Mouse (Mus musculus) liver (tissue): ENCODE results near the gene Rbm45.

Experiments used
- DNase-seq: peaks from one replicate; pipeline ENCODE4 v3.0.0-alpha.2; 2020; ENCODE audit warnings: mixed read lengths

The Rbm45 gene

DNA sequence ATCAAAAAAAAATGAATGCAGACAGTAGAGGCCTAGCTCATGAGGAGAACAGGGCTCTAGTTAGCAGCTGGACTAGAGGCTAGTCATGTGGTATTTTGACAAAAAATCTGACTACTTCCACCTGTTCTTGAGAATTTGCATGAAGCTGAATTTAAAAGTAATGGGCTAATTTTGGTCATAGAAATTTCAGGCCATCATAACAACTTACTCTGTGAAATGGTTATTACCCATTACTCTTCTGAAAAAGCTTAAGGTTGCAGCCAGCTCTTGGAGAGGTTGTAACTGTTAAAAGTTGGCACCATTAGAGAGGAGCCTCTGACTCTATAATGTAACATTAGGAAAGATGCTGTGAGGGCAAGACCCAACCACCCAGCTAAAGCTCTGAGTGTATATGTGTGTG is 16.7 kb downstream of the Rbm45 start:
- no peak for DNase-seq

DNA sequence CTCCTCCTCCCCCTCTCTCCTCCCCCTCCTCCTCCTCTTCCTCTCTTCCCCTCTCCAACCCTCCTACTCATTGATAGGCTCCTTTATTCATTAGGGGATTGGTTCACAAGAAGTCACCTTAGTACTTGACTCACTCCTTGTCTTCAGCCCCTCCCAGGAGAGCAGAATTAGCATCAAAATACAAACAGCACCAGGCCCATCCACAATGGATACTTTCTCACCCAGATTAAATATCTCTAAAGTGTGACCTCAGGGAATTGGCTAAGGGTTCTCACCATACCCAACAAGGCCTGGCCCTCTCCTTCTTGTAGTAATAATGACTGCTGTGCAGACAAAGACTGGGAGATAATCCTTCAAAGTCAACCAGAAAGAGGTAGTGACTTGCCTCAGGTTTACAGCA is 30.4 kb downstream of the Rbm45 start:
- DNase-seq = no peak

DNA sequence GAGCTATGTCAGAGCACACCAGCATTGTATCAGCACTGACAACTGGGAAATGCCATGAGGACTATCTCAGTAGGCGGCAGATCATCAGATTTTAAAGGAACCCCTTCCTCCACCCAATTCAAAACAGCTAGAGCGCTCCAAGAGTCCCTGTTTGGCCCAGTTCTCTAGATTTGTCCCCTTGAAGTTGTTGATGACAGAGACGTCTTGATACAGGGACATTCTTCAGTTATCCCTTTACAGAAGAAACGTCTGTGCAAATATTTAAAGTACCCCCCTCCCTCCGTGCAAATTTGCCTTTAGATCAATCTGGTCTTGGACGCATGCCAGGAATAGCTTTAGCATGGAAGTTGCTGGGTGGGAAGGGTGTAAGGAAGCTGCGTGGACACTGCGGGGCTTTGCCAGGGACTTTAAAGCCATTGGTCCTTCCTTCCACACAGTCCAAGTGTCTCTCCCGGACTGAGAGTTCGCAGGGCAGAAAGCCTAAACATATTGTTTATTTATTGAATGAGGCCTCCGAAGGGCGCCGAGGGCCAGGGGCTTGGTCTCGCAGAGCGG is 35.9 kb downstream of the Rbm45 start:
- DNase-seq = no peak

DNA sequence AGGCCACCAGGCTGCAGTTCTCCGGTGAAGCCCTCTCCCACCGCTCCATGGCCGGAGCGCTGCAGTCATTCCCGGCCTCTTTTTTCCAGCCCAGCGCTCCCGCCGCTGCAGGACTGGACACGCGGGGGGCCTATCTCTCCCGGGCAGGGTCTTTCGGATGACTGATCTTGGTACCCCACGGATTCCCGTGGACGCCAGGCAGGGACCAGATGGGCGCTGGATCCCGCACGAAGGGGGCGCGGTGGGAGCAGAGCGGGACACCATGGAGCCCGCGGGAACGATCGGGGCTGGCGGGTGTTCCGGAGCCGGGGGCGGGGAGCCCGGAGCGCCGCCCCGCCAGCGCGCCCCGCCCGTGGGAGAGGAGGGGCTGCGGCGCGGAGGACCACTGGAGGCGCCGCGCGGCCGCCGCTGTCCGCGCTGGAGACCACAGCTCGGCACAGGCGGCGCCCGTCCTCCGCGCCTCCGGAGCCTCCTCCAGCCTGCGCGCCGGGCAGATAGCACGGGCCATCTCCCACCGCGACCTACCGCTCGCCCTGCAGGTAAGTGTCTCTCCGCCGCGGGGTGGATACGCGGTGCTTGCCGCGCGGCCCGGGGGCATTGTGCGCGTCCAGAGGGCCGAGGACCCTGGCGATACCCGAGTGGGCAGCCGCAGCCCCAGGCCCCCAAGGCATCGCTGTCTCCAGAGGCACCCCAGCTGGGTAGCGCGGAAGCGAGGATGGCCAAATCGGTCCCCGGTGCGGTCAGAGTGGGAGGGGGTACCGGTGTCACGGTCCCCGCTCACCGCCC is 36.6 kb downstream of the Rbm45 start, which contains the start of gene Osbpl6:
Osbpl6 (plus strand) TSS at position 358 of the 786 bp plus-strand sequence.
- peak; percentile 60 for DNase-seq

DNA sequence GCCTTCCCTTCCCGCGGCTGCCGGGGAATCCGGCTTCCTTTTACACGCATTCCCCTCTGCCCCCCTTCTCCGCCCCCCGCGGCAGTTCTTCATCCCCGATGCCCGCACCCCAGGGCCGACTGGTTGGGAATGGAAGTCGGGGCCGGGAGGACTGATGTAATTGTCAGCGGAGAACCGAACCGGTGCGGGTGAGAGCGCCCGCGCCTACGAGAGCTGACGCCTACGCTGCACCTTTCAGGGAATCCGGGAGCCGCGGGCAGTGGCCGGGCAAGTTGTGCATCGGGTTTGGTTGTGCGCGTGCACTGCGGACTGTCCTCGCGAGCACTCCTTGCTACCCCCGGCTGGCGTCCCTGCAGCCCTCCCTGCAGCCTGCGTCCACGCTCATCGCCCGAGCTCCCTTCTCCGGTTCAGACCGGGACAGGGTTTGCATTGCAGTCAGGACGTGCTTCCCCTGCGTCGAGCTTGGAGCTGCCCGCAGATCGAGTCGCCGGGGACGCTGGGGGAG is 37.2 kb downstream of the Rbm45 start:
- DNase-seq = peak; percentile 39

DNA sequence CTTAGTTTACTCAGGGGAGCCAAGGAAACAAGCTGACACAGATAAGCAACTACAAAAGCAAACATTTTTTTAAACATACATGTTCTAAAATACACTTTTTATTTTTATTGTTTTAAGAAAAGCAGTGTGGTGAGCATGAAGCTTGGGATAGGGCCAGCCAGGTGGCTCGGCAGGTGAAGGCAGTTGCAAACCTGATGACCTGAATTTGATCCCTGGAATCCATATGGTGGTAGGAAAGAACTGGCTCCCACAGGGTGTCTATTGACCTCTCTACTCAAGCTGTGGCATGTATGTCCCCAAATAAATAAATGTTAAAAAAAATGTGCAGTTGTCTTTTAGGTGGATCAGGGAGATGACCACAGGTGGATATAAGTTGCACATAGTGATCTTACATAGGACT is 39.7 kb downstream of the Rbm45 start:
- DNase-seq = no peak

DNA sequence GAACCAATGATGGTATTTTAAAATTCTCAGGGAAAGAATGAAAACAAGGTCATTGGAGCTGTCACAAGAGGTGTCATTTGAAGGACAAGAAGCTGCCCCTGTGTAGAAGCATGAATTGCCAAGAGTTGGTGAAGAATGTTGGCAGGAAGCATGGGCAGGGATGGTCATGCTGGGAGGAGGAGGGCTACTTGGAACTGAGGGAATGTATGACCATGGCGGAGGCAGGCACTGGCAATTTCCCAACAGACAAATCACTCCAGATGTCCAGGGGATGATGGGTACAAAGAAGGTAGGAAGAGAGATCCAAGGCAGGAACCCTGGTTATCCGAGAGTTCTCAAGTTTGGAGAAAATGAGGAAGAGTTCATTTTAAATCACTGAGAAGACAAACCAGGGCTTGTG is 40.2 kb downstream of the Rbm45 start:
- DNase-seq = no peak

DNA sequence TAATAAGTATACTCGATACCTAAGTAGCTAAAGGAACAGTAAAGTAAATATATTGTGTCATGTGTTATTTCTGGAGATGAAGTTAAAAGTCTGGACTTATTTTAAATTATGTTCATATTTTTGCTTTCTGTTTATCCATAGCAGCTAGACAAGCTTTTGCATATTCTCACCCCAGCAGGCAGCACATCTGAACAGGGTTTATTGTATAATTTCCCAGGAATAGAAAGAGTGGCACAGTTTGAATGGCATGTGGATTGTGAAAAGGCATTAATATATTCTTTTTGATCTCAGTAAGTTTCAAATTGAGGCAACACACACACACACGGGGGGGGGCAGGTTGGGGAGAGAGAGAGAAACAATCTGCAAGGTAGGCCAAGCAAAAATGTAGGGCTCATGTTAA is 43.1 kb downstream of the Rbm45 start:
- no peak for DNase-seq

DNA sequence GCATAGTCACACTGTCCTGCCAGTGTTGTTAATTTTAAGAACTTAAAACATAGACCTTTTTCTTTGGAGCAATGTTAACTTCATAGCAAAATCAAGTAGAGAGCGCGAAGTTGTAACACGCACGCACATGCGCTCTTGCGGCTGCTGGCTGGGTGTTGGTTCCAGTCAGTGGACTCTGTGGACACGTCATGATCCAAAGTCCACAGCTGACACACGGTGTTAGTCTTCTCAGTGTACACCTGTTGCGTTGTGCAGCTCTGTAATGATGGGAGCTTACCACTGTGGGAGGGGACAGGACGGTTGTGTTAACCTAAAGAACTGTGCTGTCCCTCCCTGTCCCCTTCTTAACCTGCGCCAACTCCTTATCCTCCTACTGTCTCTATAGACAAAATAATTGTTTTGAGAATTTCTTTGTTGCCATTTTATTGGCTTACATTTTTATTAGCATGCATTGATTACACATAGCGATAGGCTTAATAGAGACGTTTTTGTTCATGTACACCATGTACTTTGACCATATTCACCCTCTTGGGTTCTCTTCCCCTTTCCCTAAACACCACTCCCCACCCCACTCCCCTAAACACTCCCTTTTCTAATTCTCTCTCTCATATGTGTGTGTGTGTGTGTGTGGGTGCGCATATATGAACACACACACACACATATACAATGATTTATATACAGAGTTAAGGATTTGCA is 47.8 kb downstream of the Rbm45 start:
- no peak for DNase-seq

DNA sequence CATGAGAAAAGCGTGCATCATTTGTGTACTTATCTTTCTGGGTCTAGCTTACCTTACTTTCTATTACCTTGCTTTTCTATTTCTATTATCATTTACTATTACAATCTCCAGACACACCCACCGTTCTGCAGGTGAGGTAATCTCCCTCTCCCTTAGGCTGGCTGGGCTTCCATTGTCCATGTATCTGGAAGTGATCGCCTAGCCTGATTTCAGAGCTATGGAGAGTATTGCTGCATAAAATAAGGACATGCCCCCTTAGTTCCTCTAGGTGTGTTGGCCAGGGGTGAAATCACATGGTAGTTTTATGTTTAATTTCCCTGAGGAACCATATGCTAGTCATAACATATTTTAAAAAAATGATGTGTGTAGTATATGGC is 48.3 kb downstream of the Rbm45 start:
- DNase-seq = no peak

DNA sequence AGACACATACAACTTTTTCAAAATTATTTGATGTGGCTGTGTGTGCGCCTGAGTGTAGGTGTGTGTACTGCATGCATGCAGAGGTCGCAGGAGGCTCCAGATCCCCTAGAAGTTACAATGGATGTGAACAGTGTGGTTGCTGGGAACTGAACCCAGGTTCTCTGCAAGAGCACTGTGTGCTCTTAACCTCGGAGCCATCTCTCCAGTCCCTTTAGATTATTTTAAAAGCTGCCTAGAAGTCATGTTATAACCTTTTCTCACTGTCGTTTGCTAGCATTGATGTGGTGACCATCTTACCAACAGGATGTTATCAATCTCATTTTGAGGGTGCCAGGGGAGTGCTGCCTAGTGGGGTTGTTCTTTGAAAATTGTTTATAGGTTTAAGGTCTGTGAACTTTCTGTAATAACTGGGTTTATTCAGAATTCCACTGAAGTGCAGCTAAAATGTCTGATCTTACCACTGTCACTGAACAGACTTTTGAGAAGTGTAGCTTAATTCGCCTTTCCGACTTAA is 51.7 kb downstream of the Rbm45 start:
- DNase-seq = no peak

DNA sequence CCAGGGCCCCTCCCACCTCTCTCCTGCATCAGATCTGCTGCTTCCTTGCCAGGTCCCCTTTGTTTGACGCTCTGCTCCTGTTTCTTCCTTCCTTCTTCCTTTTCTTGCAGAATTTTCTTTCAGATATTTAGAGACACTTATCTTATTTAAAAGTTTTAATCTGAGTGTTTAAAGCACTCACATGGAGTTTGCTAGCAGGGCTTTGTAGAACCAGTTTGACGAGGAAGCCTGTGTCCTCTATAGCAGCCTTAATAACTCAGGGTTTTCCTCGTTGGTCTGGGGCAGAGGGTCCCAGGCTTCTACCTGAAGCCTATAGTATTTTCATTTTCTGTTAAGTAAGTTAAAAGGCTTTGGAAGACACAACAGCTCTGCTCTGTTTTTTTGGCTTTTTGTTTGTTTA is 57.0 kb downstream of the Rbm45 start:
- no peak for DNase-seq

DNA sequence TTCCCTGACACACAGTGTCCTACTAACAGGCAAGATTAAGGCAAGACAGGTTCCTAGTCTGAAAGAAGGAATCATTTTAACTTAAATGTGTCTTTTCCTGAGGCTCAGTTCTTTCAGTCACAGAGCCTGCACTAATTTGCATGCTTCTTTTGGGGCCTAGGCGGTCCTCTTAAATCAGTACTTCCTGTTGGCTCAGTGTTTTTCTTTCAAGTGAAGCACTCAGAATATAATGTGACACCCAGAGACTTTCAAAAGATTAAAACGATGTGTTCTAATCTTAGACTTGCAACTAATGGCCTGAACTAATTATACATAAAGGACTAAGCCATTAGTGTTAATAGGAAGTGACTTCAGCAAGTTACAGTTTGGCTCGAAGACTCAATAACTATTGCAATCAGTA is 59.5 kb downstream of the Rbm45 start:
- DNase-seq = no peak

DNA sequence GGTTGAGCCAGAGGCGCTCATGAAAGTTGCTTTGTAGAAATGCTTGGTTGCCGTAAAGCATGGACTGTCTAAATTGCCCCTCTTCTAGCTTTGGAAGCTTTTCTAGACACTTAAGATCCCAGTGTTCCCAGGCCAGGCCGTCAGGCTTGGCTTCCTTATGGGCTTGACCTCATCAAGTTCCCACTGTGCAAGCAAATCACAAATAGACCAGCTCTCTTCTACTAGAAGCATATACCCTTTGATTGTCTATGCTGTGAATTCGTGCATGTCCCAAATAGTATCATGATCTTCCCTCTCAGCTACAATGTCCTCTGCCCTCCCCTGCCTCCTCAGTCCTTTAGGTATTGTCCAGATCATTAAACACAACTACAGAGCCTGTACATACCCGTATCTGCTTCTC is 60.1 kb downstream of the Rbm45 start:
- no peak for DNase-seq

DNA sequence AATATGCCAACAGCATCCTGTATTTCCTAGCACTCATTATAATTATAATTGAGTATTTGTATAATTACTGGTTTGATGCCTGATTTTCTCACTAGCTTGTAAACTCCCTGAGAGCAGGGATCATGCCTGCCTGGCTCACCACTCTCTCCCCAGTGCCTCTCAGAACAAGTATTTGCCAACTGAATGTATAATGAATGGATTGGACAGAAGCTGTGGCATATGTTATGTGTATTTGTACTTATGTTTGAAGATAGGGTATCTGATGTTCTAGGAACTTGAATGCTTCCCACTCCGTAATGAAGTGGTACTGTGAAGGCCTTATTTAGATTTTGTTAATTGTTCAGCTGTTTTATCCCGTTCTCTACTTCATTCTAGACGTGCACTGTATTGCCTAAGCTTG is 60.8 kb downstream of the Rbm45 start:
- no peak for DNase-seq
